In the genomic region with DNA sequence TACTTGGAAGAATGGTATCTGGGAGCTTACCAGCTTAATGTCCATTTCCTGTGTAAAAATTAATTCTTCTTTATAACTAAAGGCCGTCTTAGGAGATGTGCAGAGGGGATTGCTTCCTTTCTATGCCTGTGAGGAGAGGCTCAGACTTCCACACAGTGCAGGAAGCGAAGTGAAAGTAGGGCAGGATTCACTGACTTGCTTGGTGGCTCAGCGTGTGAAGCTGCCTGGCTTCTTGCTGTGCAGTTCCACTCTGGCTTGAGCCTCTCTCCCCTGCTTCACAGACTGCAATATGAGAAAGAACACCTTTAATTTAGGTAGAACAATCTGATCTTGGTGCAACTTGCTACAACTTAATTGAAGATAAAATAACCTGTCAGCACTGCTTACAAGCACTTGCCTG, we compare ENCODE assay signal across 15 mouse cellular contexts.
"Had no signal": no experiment of that assay in that cellular context is flagged by ENCODE, and none has a peak within 500 bp of the region (broad histone marks: within the 10 kb centered on the region; RNA-seq: fewer than 3 reads in every experiment).

No protein-coding gene starts in this region.

- H3K4me3 ChIP-seq: lung, embryonic 15.5 days; megakaryocyte, embryonic 14.5 days; midbrain, embryonic 13.5 days; midbrain, embryonic 15.5 days; neural tube, embryonic 12.5 days; stomach, embryonic 15.5 days had no signal

- H3K27ac ChIP-seq: lung, embryonic 15.5 days; macrophage; midbrain, embryonic 13.5 days; midbrain, embryonic 15.5 days; neural tube, embryonic 12.5 days; stomach, embryonic 15.5 days; stomach, postnatal 0 days had no signal

- DNase-seq: lung, adult 2 months; lung, postnatal 14 days; lung, postnatal 36 days; right cerebral cortex, postnatal 14 days; thymus, adult 2 months; thymus, postnatal 25 days; thymus, postnatal 4 days had no signal

- H3K9ac ChIP-seq: lung, embryonic 15.5 days; midbrain, embryonic 13.5 days; midbrain, embryonic 15.5 days; neural tube, embryonic 12.5 days; stomach, embryonic 15.5 days had no signal

- H3K36me3 ChIP-seq: lung, embryonic 15.5 days; stomach, embryonic 15.5 days had no signal

- H3K4me1 ChIP-seq: lung, embryonic 15.5 days; megakaryocyte, embryonic 14.5 days; neural tube, embryonic 12.5 days; stomach, embryonic 15.5 days had no signal

- H3K9me3 ChIP-seq: lung, embryonic 15.5 days; midbrain, embryonic 13.5 days; midbrain, embryonic 15.5 days; neural tube, embryonic 12.5 days; stomach, embryonic 15.5 days had no signal

- H3K27me3 ChIP-seq: lung, embryonic 15.5 days; megakaryocyte, embryonic 14.5 days; midbrain, embryonic 13.5 days; midbrain, embryonic 15.5 days; neural tube, embryonic 12.5 days; stomach, embryonic 15.5 days had no signal
